Mouse (Mus musculus) heart, embryonic 16.5 days (tissue): ENCODE measurements at regions not wholly inside any gene's neighbourhood (a gene's known extent, or its start where the extent isn't known, plus 50 kb on each side); places are given as distances from the start of the nearest gene placed in this dataset.
A peak's percentile ranks its signal among the peaks of the same experiment; 100 is the strongest.

Source experiments
- ATAC-seq: fragments of 200-750 bp; cut with Nextera tagmentation; replicated peaks from 2 replicates; pipeline ENCODE4 v1.8.0; 2017; ENCODE audit warnings: moderate number of reproducible peaks; ENCODE audit not compliant: insufficient read depth, low FRiP score; ENCODE audit errors: extremely low read depth
- H3K27ac ChIP-seq: fragments of 300-500 bp; sonication (generic); 2 replicates; pipeline ENCODE4 v1.5.1; 2014; ENCODE audit warnings: mild to moderate bottlenecking, low read length, control low read depth, moderate library complexity
- H3K27me3 ChIP-seq: fragments of 300-500 bp; sonication (generic); 2 replicates; pipeline ENCODE4 v1.6.1; 2014; ENCODE audit warnings: low read length, mixed read lengths; ENCODE audit not compliant: control insufficient read depth, insufficient read depth
- H3K36me3 ChIP-seq: fragments of 300-500 bp; sonication (generic); 2 replicates; pipeline ENCODE4 v1.6.1; 2014; ENCODE audit not compliant: control insufficient read depth, insufficient read depth
- H3K4me1 ChIP-seq: fragments of 300-500 bp; sonication (generic); 2 replicates; pipeline ENCODE4 v1.6.1; 2014; ENCODE audit warnings: low read length, mixed read lengths; ENCODE audit not compliant: control insufficient read depth, insufficient read depth
- H3K4me2 ChIP-seq: fragments of 300-500 bp; sonication (generic); 2 replicates; pipeline ENCODE4 v1.6.1; 2014; ENCODE audit warnings: low read depth, mild to moderate bottlenecking, control low read depth, low read length
- H3K4me3 ChIP-seq: fragments of 300-500 bp; sonication (generic); 2 replicates; pipeline ENCODE4 v1.5.1; 2014; ENCODE audit warnings: mild to moderate bottlenecking, control low read depth, low read length
- H3K9ac ChIP-seq: fragments of 300-500 bp; sonication (generic); 2 replicates; pipeline ENCODE4 v1.6.1; 2014; ENCODE audit warnings: low read length, control low read depth
- H3K9me3 ChIP-seq: fragments of 300-500 bp; sonication (generic); replicated peaks from 2 replicates; pipeline ENCODE4 v1.6.1; 2016; ENCODE audit warnings: low read length; ENCODE audit not compliant: control insufficient read depth
- WGBS: fragments of 180-500 bp; shearing (Covaris S2); extraction: QIAGEN DNeasy Blood & Tissue Kit; methylation state at CpG from one replicate; pipeline ENCODE4 v1.1.7; 2014; 5-methylcytosine and 5-hydroxymethylcytosine counted together

DNA sequence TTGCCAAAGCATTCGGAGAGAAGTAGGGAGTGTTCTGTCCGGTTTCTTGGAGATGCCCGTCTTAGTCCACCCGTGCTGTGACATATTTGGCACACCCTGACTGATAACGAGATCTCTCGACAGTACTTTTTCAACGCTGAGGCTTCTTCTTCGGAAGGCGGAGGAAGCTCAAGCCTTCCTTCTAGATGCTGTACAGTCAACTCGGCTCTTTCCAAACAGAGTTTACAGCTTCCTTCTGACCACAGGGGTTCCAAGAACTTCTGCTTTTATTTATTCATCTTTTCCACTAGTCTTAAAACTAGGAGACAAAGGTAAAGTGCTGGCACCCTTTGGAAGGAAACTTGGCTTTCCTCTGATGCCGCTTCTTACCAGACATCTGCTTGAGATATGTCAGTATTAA, 96.8 kb downstream of the Dkk1 start:
- Histone ChIP-seq H3K4me2 (no peak overlapping the region), H3K9me3 (no peaks in the 10 kb centered on the region), H3K4me1 (no peaks in the 10 kb centered on the region), H3K27ac (no peak overlapping the region), H3K27me3 (no peaks in the 10 kb centered on the region), H3K9ac (no peak overlapping the region), H3K36me3 (no peaks in the 10 kb centered on the region), H3K4me3 (no peak overlapping the region)
- 74% methylated on average over 11 of the region's 11 CpGs for WGBS
- ATAC-seq, result no peak

DNA sequence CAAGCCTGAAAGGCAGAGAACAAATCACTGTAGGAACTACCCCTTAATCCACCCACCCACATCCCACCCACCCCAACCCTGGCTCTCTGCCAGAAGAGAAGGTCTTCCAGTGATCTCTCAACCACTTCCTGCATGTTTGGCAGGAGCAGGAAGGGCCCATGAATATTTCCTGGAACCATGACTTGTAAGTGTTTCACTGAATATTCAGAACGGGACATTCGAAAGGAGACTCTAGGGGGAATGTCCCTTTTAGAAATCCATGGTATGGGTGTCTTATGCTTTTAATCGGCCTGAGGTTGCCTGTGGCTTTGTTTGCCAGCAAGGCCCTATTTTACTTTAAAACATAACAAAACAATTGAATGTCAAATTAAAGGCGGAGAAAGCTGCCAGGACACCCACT, 66.0 kb downstream of the Dkk1 start:
- Histone ChIP-seq H3K4me2 (no peak overlapping the region), H3K4me1 (no peaks in the 10 kb centered on the region), H3K9me3 (no peaks in the 10 kb centered on the region), H3K36me3 (no peaks in the 10 kb centered on the region), H3K9ac (no peak overlapping the region), H3K4me3 (no peak overlapping the region), H3K27me3 (no peaks in the 10 kb centered on the region), H3K27ac (no peak overlapping the region)
- ATAC-seq, result no peak
- WGBS, result 47% methylated on average over 4 of the region's 4 CpGs

DNA sequence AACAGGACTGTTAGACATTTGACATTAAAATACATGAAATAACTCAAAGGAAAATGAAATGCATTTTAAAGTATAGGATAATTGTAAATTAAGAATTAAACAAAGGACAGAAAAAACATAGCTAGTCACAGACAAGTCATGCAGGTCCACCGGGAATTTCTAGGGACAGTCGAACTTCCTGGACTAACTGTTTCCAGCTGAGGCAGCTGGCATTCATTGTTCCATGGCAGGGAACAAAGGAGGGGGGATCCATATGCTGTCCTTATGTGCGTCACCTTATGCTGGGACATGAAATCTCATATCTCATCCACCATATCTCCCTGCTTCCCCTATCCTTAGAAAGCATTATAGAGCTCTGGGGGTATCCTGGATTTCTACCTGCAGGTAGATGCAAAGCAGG, 59.7 kb downstream of the Dkk1 start:
- H3K9ac ChIP-seq, result no peak overlapping the region

DNA sequence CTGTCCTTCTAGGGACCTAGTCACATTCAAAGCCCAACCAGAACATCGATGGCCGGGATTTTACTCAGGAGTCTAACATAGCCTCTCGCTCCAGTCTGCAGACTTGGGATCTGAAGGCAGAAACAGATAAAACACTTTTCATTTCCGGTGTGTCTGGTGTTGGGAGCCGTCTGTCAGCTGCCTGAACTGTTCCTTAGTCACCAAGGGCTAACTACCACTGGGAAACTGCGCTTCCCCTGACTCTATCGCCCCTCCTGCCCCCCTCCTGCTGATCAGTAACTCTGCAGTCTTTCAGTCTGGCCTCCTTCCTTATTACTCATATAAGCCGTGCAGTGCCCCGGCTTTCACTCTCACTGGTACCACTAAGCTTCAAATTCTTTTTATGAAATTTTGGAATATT, 58.5 kb downstream of the Dkk1 start:
- no peak overlapping the region for H3K4me3 ChIP-seq
- no peaks in the 10 kb centered on the region for H3K9me3 ChIP-seq
- no peaks in the 10 kb centered on the region; the same call in 1 of the 2 replicates for H3K4me1 ChIP-seq
- no peak overlapping the region for H3K9ac ChIP-seq
- peak overlapping the region; percentile 29; the same call in 1 of the 2 replicates for H3K4me2 ChIP-seq
- H3K27me3 ChIP-seq, result no peaks in the 10 kb centered on the region
- H3K27ac ChIP-seq, result no peak overlapping the region
- 25% methylated on average over 9 of the region's 9 CpGs for WGBS
- no peak for ATAC-seq
- H3K36me3 ChIP-seq, result no peaks in the 10 kb centered on the region

More for the DNA sequence above, 59.7 kb downstream of the Dkk1 start:
- Histone ChIP-seq H3K4me2 (no peak overlapping the region), H3K4me1 (no peaks in the 10 kb centered on the region; the same call in 1 of the 2 replicates), H3K27ac (no peak overlapping the region), H3K36me3 (no peaks in the 10 kb centered on the region), H3K4me3 (no peak overlapping the region), H3K9me3 (no peaks in the 10 kb centered on the region), H3K27me3 (no peaks in the 10 kb centered on the region)
- 55% methylated on average over 3 of the region's 3 CpGs for WGBS
- ATAC-seq, result no peak
